Mouse (Mus musculus) bone marrow, adult 2 months (tissue): Measurements from ENCODE around the gene Vat1.

ENCODE experiments used
- CTCF ChIP-seq: fragments of 200-500 bp; IDR thresholded peaks from 2 replicates; pipeline ENCODE4 v1.5.1; 2011; ENCODE audit warnings: low read length, control low read depth; ENCODE audit not compliant: control insufficient read depth, insufficient read depth
- POLR2A ChIP-seq: fragments of 200-500 bp; IDR thresholded peaks from 2 replicates; pipeline ENCODE4 v1.6.1; 2011; ENCODE audit warnings: low read depth, mild to moderate bottlenecking, control low read depth, low read length, borderline replicate concordance; ENCODE audit not compliant: control insufficient read depth

GRCm38 (mm10) chr11:101442127-101442693 is 23.8 kb downstream of the Vat1 start, which contains the start of gene Rpl27:
- peak; percentile 74 for TF ChIP-seq CTCF
- peak; percentile 83; the same call in 1 of the 2 replicates for TF ChIP-seq POLR2A
